Mouse (Mus musculus) small intestine, adult 2 months (tissue): Measurements from ENCODE around the gene Cbarp.

ENCODE experiments used
- CTCF ChIP-seq: fragments of 200-500 bp; IDR thresholded peaks from 2 replicates; pipeline ENCODE4 v1.5.1; 2012; ENCODE audit warnings: low read depth, mild to moderate bottlenecking, control low read depth, inconsistent platforms, low read length, moderate library complexity, mixed read lengths; ENCODE audit not compliant: insufficient replicate concordance, insufficient read length; ENCODE audit errors: extremely low read depth
- POLR2A ChIP-seq: fragments of 200-500 bp; IDR thresholded peaks from 2 replicates; pipeline ENCODE4 v1.6.1; 2012; ENCODE audit warnings: low read depth, mild to moderate bottlenecking, control low read depth, inconsistent platforms, low read length, moderate library complexity

DNA sequence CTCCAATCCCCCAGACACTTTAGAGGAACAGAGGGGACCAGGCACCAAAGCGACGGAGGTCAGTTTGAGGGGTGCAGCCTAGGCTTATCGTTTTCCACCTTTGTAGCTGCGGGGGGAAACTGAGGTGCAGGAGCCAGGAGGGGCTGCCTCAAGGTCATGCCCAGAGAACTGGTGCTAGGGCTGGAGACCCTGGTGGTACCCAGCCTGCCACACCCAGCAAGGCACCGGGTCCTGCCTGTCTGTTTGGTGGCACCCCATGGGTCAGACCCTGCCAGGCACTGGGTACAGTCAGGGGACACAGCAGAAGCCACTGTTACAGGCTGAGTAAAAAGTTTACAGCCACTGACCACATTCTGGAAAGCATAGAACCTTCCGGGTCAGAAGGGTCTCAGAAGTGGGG, 39.7 kb upstream of the Cbarp start:
- TF ChIP-seq POLR2A, result no peak
- no peak for TF ChIP-seq CTCF
